Mouse (Mus musculus) heart, postnatal 36 days (tissue): ENCODE results near the gene Prl3d1. TPM values are rescaled to one million over a fixed set of nuclear protein-coding genes. Genes with fewer than 3 reads are reported as not detected.
"Not testable (repeated sequence)": the region's sequence is repeated elsewhere in the genome, so short reads cannot be mapped to it uniquely, and the experiment has no call there.

Experiments
- DNase-seq, 2 experiments: peaks; one replicate each; pipeline ENCODE4 v3.0.0; 2021 to 2022
- intact Hi-C: fragments of 180-260 bp; cut with DNase I; formaldehyde crosslinking; loops from one replicate; pipeline ENCODE4 v1.15.1; 2025
- total RNA-seq, 2 experiments: library from RNA; stranded (reverse); gene quantifications; 2 replicates each; pipeline ENCODE4 v1.2.3; 2021

The Prl3d1 gene
- not detected for total RNA-seq

DNA sequence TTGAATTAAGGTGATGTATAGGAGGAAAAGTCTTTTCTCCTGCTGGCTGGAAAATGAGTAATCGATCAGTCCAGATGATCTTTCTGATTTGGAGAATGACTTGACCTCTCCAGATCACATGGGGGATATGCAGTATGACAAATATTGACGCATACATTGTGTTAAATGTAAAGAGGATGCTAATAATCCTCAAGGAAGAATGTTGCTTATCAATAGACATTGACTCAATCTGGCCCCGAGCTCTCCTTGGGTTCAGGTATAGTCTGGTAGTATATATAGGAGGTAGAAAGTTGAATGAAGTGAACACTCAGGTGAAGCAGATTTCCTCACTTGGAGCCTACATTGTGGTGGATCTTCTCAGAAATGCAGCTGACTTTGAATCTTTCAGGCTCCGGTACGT lies at the start of gene Prl3d1:
TSS of gene Prl3d1 (plus strand) at position 301 of the 400 bp plus-strand sequence.
- intact Hi-C loops, DNase-seq: not testable (repeated sequence)

DNA sequence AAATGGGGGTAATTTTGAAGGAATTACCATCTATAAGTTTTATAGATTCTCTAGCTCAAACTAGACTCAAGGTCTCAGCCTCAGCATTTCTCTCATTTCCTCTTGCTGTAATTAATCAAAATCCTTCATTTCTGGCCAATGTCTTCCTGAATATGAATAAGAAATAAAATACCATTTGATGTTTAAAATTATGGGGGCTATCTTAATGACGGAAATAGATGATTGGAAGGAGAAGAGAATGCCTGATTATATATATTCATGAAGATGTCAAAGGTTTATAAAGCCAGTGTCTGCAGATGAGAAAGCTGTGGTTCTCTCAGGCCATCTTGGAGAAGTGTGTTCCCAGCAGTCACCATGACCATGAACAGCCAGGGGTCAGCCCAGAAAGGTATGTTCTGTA lies 36.7 kb upstream of the Prl3d1 start, which contains the start of gene Prl:
TSS of gene Prl (plus strand) at position 301 of the 400 bp plus-strand sequence.
- intact Hi-C loops = no loop called here
- no peak for DNase-seq

DNA sequence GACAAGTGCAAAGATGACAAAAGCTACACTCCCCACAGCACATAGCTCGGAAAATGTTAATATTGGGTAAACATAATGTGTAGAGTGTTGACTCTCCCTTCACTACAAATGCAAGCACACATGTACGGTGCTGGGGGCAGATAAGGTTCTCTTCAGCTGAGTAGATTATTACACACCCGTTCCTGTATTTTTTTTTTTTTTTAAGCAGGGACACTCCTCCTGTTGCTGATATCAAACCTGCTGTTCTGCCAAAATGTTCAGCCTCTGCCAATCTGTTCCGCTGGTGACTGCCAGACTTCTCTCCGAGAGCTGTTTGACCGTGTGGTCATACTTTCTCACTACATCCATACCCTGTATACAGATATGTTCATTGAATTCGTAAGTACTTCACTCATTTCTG lies 34.8 kb upstream of the Prl3d1 start:
- DNase-seq = no peak
- intact Hi-C loops = no loop called here

DNA sequence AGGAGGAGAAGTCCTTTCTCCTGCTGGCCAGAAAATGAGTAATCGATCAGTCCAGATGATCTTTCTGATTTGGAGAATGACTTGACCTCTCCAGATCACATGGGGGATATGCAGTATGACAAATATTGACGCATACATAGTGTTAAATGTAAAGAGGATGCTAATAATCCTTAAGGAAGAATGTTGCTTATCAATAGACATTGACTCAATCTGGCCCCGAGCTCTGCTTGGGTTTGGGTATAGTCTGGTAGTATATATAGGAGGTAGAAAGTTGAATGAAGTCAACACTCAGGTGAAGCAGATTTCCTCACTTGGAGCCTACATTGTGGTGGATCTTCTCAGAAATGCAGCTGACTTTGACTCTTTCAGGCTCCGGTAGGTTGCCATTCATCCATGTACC lies 27.4 kb downstream of the Prl3d1 start, which contains the start of gene Prl3d2:
TSS of gene Prl3d2 (plus strand) at position 301 of the 400 bp plus-strand sequence.
- intact Hi-C loops, DNase-seq: not testable (repeated sequence)

DNA sequence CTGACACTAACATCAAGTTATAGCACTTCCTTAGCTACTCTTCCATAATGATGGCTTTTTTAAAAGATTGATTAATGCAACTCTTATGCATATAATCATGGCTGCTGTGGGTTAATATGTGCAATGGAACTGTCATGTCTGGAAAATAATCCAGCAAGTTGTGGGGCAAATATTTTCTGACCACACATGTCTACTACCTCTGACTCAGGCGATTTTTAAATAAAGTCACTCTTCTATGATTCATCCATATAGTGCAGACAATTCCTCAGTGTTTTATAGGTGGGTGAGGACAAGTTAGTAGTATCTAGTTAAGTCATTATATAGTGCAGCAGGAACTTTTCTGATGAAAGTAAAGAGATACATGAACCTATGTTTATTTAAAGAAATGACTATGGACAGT lies 54.3 kb downstream of the Prl3d1 start:
- intact Hi-C loops = no loop called here
- no peak for DNase-seq

Other genes with a start within 250 kb of the Prl3d1 start
- gene Prl, start 36.6 kb upstream of the Prl3d1 start, total RNA-seq = not detected
- not detected for gene Prl3d2, start 27.5 kb downstream of the Prl3d1 start, total RNA-seq
- gene Prl3d3, start 62.6 kb downstream of the Prl3d1 start, total RNA-seq = not detected
- gene Prl3c1, start 102.5 kb downstream of the Prl3d1 start, total RNA-seq = not detected
- gene Prl3b1, start 147.7 kb downstream of the Prl3d1 start, total RNA-seq = not detected
- not detected for gene Prl3a1, start 165.2 kb downstream of the Prl3d1 start, total RNA-seq
- not detected for gene Prl6a1, start 218.4 kb downstream of the Prl3d1 start, total RNA-seq